Mouse (Mus musculus) left cerebral cortex, postnatal 36 days (tissue): ENCODE results near the gene Sptbn4. TPM values are rescaled to one million over a fixed set of nuclear protein-coding genes. Genes with fewer than 3 reads are reported as not detected.
A peak's percentile ranks its signal among the peaks of the same experiment; 100 is the strongest.

Experiments used
- DNase-seq, 2 experiments: peaks; one replicate each; pipeline ENCODE4 v3.0.0; 2021 to 2022; ENCODE audit warnings: low spot score in 2 of 2, mixed read lengths in 1 of 2
- intact Hi-C: fragments of 180-260 bp; cut with DNase I; formaldehyde crosslinking; loops from one replicate; pipeline ENCODE4 v1.15.1; 2025
- total RNA-seq, 2 experiments: library from RNA; stranded (reverse); gene quantifications; 2 replicates each; pipeline ENCODE4 v1.2.3; 2021

The Sptbn4 gene
- total RNA-seq, 2 experiments from 2014 or later: 124 to 166 TPM

DNA sequence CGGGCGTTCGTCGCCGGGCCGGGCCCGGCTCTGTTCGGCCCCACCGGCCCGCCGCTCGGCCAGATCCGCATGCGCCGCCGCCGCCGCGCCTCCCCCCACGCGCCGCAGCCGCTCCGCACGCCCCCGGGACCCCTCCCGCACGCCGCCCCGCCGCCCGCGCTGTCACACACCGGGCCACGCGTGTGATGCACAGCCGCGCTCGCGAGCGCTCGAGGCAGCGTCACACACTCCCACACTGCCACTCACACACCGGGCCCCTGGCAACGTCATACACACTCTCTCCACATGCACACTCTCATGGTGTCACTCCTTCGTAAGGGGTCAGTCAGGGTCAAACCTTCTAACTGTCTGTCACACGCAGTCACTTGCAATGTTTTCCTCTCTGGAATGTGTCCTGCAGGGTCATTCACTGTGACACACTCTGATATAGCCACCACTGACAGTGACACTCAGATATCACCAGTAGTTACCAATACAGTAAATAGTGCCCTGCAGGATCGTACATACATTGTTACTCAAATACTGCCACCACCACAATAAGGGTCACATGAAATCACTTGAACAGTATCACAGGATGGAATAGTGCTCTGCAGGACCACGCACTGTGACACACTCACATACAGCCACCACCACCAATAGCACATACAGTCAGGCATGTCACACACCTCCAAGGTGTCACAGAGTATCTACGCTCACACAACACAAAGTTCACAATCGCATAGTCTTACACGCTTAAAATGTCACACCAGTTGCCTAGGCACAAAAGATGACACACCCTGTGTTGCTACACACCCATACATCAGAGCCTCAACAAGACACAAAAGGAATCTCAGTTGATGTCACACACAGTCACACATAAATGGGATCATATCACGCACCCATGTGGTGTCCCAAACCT lies 716 bp downstream of the Sptbn4 start:
- intact Hi-C loops: loop anchor here (2.0 to 5.0 kb wide), 4 partner anchors 40 to 109 kb away; partner anchors contain the start of genes Ltbp4 and Sertad1
- peak; percentile 76 to 80 for DNase-seq

DNA sequence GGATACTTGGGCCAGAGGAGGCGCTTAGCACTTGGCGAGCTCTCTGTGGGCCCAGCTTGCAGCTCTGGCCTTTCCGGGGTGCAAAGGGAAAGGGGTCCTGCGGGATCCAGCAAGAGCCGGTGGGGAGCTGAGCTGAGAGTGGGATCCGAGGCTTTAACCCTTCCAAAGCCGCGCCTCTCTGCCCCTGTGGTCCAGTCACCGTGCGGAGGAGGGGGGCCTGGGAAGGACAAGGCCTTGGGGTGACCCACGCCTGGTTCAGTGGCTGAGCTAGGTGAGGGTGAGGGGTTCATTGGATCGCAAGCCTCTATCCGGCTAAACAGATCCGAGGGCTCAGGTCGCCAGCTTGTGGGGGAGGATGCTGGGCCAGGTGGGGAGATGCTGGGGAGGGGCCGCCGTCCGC lies 1.4 kb downstream of the Sptbn4 start:
- intact Hi-C loops: loop anchor here (2.0 to 5.0 kb wide), 4 partner anchors 41 to 109 kb away; partner anchors contain the start of genes Ltbp4 and Sertad1
- DNase-seq: peak; percentile 30 to 42

DNA sequence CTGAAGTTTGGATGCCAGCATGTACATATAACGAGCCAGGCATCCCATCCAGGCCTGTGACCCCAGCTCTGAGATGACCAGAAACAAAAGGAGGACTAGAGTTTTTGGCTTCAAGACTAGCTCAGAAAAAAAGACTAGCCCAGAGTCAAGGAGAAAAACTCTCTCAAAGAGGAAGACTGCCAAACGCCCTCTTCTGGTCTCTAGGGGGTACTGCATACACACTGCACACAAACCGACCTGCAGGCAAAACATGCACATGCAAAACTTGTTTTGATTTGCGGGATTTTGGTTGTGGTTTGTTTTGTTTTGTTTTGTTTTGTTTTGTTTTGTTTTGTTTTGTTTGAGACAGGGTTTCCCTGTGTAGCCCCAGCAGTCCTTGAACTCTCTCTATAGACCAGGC lies 7.5 kb downstream of the Sptbn4 start:
- no peak for DNase-seq
- intact Hi-C loops: no loop called here

DNA sequence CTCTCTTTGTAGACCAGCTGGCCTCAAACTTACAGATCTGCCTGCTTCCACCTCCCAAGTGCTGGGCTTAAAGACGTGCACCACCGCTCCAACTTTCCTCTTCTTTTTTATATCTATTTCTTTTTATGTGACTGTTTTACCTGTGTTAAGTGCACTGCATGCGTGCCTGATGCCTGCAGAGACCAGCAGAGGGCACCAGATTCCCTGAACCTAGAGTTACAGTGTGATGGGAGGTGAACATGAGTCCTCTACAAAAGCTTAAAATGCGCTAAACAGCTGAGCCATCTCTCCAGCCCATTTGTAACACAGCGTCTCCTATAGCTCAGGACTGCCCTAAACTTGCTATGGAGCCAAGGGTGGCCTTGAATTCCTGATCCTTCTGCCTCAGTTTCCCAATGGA lies 9.9 kb downstream of the Sptbn4 start:
- intact Hi-C loops: no loop called here
- no peak for DNase-seq

DNA sequence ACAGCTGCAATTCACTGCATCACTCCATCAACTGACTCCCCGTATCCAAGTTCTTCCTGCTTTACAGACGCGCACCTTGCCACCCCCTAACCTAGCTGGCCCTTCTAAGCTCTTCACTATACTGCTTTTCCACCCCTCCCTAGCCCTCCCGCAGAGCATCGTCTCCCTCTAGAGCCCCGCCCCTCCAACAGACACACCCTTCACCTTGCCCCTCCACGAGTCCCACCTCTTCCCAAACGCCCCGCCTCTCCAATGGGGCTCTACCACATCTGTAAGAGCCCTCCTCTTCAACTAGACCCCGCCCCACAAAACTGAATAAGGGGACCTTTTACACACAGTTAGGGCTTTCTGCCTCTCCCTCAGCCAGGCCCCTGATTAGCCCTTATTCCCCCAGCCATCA lies 13.7 kb downstream of the Sptbn4 start:
- DNase-seq: no peak
- intact Hi-C loops: no loop called here

DNA sequence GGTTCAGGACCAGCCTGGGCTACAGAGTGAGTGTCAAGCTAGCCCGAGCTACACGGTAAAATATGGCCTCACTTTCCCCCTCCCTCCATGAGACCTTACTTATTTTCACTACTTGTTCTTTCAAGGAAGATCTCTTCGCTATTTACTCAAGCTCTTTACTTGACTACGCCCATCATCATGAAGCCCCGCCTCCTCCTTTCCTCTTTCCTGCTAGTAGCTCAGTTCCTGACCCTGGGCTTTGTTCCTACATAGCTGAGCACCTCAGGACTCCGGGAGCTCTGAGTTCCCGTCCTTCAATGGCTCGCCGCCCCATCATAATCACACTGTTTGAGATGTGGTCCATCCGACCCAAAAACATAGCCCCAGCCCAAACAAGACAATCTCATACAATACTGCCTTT lies 14.1 kb downstream of the Sptbn4 start:
- intact Hi-C loops: no loop called here

DNA sequence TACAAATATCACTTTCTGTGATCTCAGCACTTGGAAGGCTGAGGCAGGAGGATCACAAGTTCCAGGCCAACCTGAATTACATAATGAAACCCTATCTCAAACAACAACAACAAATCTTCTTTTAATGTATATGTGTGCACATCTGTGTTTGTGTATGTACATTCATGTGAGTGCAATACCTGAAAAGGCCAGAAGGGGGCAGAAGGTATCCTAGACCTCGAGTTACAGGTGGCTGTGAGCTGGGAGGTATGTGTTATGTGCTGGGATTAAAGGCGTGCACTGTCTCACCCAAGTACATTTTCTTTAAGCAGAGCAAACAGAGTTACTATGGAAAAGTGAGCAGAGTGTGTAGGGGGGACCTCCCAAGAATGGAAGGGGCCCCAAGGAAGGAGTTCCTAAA lies 18.4 kb downstream of the Sptbn4 start:
- no peak for DNase-seq
- intact Hi-C loops: no loop called here

More for the DNA sequence above, 14.1 kb downstream of the Sptbn4 start:
- DNase-seq: no peak

DNA sequence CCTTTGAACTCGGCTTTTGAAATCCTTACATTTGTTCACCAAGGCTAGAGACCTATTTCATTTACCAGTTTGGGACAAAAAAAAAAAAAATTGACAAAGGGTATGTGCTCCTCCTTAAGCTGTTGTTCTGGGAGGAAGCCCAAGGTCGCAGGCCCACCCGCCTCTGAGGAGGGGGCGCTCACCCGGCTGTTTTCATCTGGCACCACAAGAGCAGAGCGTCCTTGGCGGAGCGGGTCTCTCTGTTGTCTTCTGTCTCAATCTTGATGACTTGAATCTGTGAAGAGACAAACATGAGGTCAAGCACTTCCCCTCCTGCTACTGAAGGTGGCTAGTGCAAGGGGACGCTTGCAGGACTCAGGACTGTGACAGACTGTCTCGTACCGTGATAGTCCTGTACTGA lies 19.5 kb downstream of the Sptbn4 start:
- intact Hi-C loops: no loop called here
- no peak for DNase-seq

DNA sequence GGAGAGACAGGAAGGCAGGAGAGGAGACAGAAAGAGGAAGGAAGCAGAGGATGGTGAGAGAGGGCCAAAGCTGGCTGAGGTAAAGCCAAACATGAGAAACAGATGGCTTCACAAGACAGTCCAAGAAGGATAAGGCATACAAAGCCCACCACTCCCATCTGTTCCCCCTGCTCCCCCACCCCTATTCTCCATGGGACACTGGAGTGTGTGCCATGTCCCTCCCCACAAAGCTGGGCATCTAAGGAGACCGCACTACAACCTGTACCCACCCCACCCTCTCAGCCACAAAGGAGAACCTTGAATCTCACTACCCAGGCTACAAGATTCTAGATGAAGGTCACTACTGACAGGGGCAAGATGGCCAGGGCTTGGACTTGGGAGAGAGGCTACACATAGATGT lies 20.1 kb downstream of the Sptbn4 start:
- no peak for DNase-seq
- intact Hi-C loops: no loop called here

DNA sequence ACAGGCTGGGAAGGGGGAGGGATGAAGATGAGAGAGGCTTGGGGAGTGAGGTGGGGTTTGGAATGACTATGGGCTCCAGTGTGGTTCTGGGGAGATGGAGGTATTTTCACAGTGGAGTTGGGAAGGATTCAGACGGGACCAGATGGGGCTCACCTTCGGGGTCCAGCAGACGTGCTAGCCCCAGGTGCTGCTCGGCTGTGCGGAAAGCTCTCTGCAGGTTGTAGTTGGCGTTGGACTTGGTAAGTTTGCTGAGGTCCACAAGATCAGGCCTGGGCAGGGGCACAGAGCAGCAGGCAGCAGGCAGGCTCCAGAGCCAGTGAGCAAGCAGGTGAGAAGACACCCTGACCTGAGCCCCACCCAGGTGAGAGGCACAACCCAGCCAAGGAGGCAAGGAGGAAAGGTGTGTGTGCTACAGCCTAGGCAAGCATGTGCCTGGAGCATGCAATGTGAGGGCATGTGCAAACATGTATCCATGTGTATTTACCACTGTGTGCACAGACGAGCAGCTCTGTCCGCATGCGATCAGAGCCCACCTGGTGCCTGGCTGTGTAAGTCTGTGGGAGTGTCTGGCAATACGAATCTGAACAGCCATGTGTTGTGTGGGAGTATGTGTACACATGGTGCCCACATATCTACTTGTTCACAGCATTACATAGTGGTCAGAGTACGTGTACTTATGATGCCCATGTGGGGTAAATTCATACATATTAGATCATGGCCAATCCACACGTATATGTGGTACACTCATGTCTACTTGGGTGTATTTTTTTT lies 23.7 kb downstream of the Sptbn4 start:
- intact Hi-C loops: no loop called here
- no peak for DNase-seq

DNA sequence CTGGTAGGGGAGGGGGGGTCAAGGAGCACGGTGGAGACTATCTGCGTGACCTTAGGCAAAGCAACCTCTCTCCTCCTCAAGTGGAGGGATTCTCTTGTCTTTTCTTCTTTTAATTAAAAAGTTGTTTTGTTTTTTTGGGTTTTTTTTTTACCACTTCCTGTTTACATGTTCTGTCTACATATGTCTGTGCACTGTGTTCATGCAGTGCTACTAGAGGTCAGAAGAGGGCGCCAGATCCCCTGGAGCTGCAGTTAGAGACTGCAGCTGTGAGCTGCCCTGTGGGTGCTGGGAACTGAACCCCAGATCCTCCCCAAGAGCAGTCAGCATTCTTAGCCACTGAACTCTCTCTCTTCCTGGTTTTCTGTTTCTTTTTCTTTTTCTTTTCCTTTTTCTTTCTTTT lies 28.4 kb downstream of the Sptbn4 start:
- DNase-seq: no peak
- intact Hi-C loops: no loop called here

DNA sequence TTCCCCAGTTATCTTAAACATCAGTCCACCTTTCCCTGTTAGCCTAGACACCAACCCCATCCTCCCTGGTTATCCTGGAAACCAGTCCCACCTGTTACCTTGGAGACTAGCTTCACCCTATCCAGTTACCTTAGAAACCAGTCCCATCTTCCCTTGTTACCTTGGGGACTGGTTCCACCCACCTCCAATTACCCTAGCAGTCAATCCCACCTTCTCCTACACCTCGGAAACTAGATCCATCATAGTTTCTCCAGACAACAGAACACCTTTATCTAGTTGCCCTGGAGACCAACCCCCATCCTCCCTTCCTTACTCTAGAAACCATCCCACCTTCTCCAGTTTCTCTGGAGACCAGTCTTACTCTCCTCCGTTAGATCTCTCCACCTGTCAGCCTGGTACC lies 30.3 kb downstream of the Sptbn4 start:
- no peak for DNase-seq
- intact Hi-C loops: no loop called here

DNA sequence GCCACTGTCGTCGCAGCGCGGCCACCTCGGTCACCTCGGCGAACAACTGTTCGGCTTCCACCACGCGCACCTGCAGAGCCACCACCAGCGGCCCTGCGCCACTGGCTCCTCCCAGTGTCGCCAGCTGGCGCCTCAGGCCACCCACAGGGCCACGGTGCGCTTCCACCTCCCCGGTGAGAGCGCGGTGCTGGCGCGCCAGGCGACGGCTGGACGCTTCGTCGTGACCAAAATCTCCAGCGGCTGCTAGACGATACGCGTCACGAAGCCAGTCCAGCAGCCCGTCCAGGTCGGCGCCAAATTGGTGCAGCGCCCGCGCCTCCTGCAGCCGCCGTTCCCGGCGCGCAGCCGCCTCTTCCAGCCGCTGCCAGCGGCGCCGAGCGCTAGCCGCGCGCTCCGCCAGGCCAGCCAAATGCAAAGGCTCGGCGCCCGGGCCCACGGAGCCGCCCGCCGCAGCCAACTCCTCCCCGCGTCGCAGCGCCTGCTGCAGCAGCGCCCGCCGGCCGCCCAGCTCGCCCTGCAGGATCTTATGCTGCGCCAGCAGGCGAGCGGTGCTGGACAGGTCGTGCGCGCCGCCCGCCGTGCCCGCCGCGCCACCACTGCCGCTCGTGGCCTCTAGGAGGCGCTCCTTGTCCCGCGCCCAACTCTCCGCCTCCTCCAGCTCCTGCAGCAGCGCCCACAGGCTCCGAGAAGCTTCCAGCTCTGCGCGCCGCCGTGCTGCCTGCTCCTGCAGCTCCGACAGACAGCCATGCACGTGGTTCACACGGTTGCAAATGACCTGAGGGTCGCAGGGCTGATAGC lies 38.9 kb downstream of the Sptbn4 start:
- peak; percentile 70 to 77 for DNase-seq
- intact Hi-C loops: no loop called here

DNA sequence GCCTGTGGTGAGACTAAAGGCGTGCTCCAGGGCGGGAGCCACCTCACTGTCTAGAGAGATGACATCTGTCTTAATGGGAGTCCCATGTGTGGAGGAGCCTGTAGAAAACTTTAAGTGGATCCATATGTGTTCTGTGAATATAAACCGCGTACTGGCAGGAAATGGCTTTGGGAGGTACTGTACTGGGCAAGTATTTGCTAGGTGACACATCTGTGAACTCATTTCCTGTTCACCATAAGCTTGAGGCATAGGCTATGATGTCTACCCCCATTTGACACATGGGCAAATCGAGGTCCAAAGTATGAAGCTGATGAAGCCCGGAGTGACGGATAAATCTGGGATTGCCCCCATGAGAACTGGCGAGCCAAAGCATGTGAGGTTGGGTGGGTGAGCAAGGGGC lies 39.7 kb downstream of the Sptbn4 start:
- no peak for DNase-seq
- intact Hi-C loops: no loop called here

DNA sequence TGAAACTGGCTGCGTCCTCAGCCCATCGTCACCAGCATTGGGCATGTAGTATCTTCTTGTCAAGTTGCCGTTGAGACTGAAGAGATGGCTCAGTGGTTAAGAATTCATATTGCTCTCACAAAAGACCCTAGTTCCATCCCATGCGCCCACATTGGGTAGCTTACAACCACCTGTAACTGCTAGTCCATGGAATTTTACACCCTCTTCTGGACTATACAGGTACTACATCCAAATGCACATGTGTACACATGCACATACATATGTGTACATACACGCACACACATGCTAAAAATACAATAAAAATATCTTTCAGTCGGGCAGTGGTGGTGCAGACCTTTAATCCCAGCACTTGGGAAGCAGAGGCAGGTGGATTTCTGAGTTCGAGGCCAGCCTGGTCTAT lies 41.0 kb downstream of the Sptbn4 start:
- no peak for DNase-seq
- intact Hi-C loops: no loop called here

DNA sequence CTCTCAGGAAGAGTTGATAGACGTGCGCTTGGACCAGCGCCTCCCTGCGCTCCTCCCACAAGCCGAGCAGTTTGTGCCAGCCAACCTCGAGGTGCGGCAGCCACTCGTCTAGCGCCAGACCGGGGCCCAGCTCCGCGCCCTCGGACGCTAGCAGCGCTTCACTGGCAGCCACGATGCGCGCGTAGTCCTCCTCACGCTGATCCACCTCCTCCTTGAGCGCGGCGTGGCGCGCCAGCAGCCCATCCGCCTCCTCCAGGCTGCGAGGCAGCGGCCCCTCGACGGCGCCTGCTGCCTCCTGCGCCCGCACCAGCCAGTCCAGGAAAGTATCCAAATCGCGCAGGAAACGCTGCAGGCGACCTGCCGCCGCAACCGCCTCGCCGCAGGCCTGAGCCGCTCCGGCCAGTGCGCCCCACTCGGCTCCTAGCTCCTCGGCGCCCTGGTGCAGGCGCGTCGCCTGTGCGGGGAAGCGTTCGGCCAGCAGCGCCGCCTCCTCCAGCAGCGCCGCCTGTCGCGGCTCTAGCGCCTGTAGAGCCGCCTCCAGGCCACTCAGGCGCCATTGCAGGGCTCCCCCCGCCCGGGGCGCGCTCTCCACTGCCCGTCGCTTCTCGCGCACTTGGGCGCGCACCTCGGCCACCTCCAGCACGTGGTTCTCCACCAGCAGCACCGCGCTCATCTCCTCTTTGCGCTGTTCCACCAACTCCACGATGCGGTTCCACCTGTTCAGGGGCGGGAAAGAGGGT lies 43.1 kb downstream of the Sptbn4 start:
- intact Hi-C loops: no loop called here
- no peak for DNase-seq

DNA sequence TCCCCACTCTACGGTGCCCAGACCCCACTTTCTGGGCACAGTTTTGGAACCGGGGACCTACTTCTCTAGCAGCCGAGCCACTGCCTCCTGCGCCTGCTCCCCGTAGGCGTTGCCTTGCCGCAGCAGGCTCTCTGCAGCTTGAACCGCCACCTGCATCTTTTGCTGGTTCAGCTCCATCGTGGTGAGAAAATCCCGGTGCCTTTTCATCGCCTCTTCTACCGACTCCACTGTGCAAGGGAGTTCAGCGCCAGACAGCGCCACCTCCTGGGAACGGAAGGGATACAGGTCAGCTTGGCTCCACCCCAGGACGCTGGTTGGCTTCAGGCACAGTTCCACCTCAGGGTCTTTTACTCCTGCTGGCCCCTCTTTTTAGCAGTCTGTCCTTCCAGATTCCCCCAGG lies 44.8 kb downstream of the Sptbn4 start:
- intact Hi-C loops: no loop called here
- peak; percentile 72 to 74 for DNase-seq

DNA sequence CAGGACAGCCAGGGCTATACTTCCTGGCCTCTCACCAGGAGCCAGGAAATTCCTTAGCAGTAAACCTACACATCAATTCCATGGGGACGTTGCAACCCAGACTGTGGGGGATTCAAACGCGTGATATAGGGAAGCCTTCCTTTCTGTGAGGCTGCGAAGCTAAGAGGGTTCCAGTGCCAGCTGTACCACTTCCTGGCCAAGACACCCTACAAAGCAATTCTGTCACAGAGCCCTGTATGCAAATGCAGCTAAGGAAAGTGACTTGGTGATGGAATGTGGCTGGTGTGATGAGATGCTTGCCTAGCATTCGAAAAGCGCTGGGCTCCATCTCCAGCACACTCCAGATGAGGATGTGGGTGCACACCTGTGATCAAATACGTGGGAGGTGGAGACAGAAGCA lies 46.9 kb downstream of the Sptbn4 start:
- intact Hi-C loops: no loop called here
- no peak for DNase-seq
